Mouse (Mus musculus) heart, postnatal 10 days (tissue): ENCODE results near the gene Paqr6. TPM values are rescaled to one million over a fixed set of nuclear protein-coding genes. Genes with fewer than 3 reads are reported as not detected.
A peak's percentile ranks its signal among the peaks of the same experiment; 100 is the strongest.

ENCODE experiments used
- DNase-seq, 2 experiments: peaks; one replicate each; pipeline ENCODE4 v3.0.0; 2021
- intact Hi-C: fragments of 180-260 bp; cut with DNase I; formaldehyde crosslinking; loops from one replicate; pipeline ENCODE4 v1.15.1; 2025
- total RNA-seq, 2 experiments: library from RNA; stranded (reverse); gene quantifications; 2 replicates each; pipeline ENCODE4 v1.2.3; 2021

The Paqr6 gene
- 1 to 10 TPM in 1 of 2 experiments, under 1 TPM in 1; 0.35 to 1.3 TPM for total RNA-seq

DNA sequence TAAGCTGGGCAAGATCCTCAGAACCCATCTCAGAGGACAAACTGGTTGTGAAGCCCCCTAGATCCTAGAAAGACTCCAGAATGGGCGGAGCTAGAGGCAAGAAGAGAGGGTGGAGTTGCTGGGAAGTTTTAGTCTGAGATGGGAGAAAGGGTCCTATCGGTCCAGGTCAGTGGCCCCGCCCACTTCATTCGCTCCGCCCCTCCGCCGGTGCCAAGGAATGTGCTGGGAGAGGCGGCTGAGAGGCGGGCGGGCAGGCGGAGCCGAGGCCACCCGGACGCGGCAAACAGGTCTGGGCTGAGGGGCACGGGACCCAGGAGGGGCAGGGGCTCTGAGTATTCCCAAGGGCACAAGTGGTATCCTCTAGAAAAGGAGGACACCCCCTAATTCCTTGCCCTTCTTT, at the start of gene Paqr6:
Gene Paqr6 (plus strand): TSS at position 248 of the 400 bp plus-strand sequence.
- peak; percentile 68 to 78 for DNase-seq

DNA sequence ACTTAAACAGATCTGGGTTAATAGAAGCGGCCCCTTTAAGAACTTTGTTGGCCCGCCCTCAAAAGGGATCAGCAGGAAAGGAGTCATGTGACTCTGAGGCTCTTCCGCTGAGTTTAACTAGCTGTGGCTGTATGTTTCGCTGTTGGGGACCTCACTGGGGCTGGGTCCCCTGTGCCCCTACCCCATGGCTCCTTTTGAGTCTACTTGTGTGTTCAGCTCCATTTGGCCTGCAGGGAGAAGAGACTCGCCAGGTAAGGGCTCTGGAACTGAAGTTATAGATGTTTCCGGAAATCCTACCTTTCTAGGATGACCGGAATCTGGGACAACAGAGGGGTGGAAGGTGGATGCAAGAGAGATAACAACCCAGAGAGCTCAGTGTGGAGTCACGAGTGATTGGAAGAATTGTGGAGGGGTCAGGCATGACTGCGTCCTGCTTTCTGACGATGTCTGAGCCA, 39.4 kb upstream of the Paqr6 start, which contains the start of gene Glmp:
Gene Glmp (plus strand): TSS at position 73 of the 455 bp plus-strand sequence.
- intact Hi-C loops, result no loop called here
- peak; percentile 67 to 81 for DNase-seq

More for the DNA sequence above, at the start of gene Paqr6:
- intact Hi-C loops, result no loop called here

DNA sequence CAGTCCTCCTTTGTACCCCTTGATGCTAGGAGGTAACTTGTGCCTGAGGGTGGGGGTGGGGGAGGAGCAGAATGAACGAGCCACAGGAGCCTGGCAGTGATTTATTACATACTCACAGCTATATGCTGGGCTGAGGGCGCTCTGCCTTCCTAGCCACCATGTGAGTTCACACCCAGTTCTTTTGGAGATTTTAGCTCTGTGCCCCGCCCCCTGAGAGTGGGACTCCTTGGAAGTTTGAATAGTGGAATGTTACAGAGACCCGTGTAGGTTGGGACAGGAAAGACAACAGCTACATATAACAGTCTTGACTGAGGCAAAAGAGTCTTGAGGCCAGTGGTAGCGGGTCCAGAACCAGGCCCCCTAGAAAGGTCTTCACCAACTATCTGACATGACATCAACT, 35.4 kb upstream of the Paqr6 start:
- intact Hi-C loops, result no loop called here
- no peak for DNase-seq

DNA sequence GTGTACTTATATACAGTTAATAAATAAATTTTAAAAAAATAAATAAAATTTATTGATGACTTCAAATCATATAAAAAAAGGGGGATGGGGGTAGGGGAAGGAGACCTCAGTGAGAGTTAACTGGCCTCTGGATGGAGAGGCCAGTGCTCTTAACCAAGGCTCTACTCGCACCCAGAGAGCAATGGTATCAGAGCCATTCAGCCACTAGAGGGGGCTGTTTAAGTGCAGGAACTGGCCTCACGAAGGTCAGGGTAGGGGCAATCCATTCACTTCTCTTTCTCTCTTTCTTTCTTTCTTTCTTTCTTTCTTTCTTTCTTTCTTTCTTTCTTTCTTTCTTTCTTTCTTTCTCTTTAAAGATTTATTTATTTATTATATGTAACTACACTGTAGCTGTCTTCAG, 33.1 kb upstream of the Paqr6 start:
- intact Hi-C loops, result no loop called here
- DNase-seq, result peak; percentile 29 to 59

DNA sequence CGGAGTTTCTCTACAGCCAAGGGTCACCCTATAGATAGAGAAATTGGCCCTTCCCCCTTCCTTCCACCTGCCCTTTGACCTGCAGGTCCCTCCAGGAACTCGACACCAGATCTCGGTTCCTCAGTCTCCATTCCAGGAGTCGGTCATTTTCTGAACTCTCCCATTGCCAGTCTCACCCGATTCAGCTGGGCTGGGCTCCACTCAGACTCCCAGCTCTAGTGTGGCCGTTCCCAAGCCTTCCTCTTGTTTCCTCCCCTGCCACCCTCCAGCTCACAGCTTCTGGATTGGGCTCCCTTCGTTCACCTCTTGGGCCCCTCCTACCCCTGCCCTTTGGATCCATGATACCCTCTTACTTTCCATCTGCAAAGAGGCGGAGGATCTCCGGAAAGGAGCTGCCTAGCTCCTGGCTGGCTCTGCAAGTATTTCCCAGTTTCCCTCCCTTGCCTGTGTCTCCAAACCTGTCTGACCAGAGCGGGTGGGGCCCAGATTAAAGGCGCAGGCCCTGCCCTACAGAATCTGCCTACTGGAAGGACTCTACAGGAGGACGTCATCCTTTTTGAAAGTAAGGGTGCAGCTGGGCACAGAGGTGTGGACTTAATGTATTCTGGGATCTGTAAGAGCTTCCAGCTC, 30.2 kb upstream of the Paqr6 start:
- no peak for DNase-seq
- intact Hi-C loops, result no loop called here

DNA sequence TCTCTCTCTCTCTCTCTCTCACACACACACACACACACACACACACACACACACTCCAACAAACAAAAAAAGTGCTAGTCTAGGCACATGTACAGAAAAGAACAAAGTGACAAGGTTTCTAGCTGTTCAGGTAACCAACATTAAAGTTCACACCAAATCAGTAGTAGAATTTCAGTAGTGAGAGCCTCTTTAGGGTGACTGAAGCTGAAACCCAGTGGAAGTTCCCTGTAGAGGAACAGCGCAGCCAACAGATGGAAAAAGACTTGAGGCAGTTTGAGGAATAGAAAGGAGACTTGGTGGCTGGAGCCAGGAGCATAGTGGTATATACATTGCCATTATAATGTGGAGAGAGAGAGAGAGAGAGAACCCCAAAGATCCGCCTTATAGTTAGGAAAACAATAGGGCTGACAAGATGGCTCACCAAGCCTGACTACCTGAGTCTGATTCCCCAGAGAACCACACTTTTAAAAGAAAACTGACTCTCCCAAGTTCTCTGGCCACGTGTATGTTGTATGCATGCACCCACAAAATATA, 29.4 kb upstream of the Paqr6 start:
- DNase-seq, result no peak
- intact Hi-C loops, result no loop called here

DNA sequence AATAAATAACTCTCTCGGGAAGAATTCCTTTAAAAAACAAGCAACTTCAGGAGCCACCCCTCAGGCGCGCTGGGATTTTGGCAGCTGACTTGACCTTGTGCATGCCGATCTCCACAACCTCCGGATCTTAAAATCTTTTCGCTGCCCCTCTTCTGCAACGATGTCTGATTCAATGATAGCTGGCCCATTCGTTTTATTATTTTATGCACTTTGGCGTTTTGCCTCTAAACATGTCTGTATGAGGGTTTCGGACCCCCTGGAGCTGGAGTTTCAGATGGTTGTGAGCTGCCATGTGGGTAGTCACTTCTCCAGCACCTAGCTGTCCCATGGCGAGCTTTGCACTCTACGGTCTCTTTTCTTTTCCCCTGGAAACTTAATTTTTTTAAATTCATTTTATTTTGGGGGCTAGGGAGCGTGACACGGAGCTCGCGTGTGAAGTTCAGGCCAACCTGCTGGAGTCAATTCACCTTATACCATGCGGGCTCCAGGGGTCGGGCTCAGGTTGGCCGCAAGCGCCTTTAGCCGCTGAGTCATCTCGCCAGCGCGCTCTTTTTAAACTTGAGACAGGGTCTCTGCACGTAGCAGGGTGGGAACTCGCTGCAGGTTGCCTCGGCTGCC, 28.8 kb upstream of the Paqr6 start:
- peak in 1 of 2 experiments; percentile 48 for DNase-seq
- intact Hi-C loops, result no loop called here

DNA sequence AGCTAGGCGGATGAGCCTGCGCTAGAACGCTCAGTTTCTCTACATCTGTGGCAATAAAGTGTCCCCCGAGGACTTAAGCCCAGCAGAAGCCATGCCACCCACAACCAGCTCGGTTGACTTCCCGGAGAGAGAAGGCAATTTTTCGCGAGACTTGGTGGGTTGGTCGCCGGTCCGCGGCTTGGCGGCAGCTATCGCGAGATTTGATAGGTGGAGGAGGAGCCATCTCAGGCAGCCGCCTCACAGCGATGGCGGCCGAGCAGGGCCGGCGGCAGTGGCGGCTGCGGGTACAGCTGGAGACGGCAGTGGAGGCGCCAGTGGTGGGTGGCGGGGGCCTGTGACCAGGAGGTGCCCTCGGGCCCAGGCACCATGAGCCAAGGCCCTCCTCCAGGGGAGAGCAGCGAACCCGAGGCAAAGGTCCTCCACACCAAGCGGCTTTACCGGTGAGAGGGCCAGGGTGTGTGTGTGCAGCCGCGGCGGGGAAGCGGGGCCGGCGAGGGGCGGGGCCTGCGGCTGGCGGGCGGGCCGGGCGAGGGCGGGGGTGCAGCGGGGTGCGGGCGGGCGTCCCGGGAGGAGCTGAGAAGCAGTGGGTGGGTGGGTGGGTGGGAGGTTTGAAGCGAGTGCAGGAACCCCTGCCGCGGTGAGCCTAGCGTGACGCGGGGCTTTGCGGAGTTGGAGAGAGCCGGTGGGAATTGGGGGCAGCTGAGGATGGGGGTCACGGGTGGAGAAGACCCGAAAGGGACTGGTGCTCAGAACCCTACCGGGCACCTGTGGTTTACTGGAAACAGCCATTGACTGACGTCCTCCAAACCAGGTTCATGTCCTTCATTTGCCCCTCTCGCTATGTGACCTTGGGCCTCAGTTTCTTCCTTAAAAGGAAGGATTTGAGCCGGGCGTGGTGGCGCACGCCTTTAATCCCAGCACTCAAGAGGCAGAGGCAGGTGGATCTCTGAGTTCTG, 28.0 kb upstream of the Paqr6 start, which contains the start of the genes Tmem79 and Smg5:
Gene Tmem79 (minus strand): TSS at position 91 of the 956 bp plus-strand sequence.
Gene Smg5 (plus strand): TSS at position 203 of the 956 bp plus-strand sequence.
- intact Hi-C loops, result no loop called here
- peak; percentile 98 for DNase-seq

DNA sequence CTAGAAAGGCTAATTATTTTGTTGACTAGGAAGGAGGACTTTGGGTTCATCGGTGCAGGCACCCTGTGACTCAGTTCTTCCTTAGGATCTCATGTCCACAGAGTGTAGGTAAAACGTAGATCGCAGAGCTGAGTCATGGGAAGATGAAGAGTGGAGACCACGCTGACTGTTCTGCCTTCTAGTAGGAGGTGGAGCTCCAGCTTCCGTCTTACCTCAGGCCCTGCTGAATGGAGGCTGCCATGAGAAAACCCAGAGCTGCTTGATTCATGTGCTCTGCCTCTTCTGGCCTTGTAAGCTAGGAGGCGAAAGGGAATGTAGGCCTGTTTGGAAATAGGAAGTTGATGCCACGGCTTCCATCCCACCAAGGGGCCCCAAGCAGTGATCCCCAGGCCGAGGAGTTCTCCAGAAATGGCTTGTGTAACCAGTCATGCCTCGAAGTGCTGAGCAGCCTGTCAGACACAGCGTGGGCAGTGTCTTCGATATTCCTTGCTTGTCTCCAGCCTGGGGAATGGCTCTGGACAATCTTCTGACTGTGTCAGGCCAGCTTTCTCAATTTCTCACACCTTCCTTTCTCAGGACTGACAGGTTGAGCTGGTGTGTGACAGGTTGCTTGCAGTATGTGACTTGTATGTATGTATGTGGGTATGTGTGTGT, 26.9 kb upstream of the Paqr6 start:
- DNase-seq, result no peak
- intact Hi-C loops, result no loop called here

DNA sequence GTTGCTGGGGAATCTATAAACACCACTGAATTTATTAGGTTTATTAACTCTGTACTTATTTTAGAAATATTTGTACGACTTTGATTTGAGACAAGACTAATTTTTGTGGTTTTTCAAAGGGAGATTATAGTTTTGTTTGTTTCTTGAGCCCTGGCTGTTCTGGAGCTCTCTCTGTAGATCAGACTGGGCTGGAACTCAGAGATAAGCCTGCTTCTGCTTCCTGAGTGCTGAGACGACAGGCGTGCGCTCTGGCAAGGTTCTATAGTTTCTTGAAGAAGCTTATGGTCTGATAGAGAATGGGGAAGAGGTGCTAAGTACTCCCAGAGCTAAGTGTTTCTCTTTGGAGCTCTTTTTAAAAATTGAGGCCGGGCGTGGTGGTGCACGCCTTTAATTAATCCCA, 26.1 kb upstream of the Paqr6 start:
- no peak for DNase-seq
- intact Hi-C loops, result no loop called here

DNA sequence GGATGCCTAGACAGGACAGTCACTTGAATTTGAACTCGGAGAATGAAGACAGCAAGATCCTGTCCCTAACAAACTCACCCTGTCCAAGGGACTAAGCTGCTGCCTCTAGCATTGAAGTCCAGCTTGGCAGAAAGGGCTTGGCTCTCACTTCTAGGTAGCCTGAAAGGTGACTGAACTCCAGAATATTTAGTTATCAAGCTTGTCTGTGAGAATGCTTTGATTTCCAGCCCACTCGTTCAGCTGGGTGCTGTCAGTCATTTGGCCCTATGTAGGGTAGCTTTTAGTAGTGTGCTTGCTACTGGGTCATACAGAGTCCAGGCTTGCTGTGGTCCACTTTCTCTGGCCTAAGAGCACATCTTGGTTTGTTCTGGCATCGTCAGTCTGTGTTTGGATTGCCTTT, 25.4 kb upstream of the Paqr6 start:
- intact Hi-C loops, result no loop called here
- no peak for DNase-seq

DNA sequence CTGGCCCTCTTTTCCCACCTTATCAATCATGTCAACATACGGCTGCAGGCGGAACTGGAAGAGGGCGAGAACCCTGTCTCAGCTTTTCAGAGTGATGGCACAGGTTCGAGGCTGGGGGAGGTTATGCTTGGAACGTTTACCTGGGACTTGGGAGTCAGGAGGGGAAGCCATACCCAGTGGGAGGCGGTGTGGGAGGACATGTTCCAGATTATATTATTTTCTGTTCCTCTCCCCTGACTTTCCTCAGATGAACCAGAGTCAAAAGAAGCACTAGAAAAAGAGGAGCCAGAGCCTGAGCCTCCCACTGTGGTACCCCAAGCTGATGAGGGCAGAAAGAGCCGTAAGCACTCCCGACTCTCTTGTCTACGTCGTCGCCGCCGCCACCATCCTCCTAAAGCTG, 13.7 kb upstream of the Paqr6 start:
- DNase-seq, result no peak
- intact Hi-C loops, result no loop called here

DNA sequence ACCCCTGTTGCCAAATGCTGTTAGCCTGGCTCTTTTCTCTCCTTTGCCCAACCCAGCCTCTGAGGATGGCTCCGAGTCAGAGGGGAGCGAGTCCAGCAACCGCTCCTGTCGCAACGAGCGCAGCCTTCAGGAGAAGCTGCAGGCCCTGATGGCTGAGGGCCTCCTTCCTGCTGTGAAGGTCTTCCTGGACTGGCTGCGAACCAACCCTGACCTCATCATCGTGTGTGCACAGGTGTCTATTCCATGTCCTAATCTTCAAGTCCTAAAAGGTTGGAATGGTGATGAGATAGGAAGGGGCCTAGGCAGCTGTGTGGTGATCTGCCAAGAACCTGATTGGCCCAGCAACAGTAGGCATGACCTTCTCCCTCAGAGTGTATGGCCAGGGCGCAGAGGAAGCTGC, 11.5 kb upstream of the Paqr6 start:
- intact Hi-C loops, result no loop called here

DNA sequence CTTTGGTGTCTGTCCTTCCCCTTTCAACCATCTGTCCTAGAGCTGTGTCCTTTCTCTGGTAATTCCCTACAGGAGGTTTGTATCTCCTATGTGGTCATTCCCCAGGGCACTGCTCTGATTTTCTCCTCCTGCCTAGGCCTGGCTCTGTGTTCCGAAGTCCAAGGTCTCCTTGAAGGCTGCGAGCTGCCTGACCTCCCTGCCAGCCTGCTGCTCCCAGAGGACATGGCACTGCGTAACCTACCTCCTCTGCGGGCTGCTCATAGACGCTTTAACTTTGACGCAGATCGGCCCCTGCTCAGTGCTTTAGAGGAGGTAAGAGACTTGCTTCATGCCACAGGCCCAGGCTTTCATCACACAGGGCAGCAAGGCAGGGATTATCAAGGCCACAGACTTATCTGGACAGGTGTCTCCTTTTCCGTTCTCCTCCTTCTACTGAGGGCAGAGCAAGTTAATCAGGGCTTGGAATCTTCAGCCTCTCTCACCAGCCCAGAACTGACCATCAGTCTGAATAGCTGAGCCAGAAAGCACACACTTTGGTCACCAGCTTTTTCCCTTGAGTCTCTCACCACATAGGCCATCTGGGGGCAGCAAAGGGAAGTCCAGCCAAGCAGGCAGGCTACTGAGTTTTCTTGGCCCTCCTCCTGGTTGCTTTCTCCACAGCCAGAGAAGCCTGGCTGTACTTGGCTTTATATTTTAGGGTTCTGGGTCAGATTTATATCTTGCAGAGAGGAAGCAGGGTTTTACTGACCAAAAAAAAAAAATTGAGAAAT, 9.8 kb upstream of the Paqr6 start:
- no peak for DNase-seq
- intact Hi-C loops, result no loop called here

More for the DNA sequence above, 11.5 kb upstream of the Paqr6 start:
- DNase-seq, result no peak

DNA sequence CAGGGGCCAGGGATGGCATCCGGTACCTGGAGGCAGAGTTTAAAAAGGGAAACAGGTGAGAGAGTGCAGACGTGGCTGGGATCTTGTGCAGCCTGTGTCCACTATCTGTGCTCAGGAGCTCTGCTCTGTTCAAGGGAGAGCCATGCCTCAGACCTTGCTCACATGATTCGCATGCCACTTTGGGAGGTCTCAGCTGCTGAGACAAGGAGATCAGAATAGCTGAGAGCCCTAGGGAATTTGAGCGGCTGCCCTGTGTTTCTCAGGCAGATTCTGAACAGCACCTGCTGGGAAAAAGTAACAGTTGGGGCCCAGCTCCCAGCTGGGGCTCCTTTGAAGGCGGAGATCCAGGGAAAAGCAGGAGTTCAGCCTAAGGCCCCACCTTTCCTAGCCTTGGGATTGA, 4.8 kb upstream of the Paqr6 start:
- intact Hi-C loops, result no loop called here
- no peak for DNase-seq

DNA sequence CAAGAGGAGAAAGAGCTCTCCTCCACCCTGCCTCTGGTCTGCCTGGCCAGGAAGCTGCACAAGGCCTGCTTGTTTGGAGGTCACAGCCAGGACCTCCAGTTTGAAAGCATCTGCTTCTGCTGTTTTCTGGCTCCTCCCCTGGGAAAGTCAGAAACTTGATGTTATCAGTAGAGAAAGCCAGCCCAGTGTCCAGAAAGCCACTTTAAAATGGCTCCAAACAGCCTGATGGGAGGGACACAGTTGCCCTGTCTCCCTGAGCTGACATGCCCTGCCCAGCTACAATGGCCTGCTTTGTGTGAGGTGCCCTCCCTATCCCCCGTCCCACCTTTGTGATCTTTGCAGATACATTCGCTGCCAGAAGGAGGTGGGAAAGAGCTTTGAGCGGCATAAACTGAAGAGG, 4.4 kb upstream of the Paqr6 start:
- intact Hi-C loops, result no loop called here
- no peak for DNase-seq

DNA sequence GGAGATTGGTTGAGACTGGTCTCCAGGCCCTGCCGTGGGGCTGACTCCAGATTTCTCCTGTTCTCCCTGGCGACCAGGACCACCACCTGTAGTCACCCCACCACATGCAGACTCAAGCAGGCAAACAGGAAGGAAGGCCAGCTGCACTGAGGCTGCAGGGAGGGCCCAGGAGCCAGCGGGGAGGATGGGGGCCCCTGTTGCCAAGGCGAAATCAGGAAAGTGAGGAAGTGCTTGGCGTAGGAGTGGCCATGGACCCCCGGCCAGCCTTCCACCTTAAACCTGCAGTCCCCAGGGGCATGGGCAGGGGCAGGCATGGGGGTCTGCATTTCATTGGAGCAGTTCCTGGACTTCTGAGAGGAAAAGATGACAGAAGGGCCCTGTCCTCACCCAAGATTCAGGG, 3.3 kb upstream of the Paqr6 start:
- DNase-seq, result no peak
- intact Hi-C loops, result no loop called here

DNA sequence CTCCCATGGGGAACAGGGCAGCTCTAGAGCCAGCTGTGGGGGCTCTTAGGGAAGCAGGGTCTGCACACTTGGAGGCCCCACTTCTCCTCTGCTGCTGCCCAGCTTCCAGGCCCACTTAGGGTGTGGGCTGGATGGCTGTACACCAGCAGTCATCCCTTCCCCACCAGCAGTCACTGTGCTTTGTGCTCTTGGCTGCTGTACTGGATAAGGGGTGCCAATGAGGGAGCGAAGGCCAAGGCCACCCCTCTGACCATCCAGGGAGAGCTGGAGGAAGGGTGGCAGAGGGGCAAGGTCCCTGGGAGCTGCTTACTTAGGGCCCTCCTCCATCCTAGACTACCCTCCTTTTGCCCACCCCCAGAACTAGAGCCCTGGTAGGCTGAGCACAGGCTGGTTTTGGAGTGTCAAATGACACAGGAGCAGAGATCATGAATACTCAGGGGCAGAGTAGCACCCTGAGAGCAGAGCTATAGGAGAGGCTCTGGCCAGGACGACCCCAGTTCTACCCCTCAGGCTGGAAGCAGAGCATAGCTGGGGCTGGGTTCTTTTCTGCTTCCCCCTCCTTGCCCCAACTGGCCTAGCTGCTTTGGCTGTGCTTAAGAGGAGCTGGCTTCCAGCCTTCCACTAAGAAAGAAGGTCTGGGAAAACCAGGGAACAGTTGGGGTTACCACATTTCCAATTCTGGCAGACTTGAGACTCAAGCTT, 2.6 kb upstream of the Paqr6 start:
- intact Hi-C loops, result no loop called here
- no peak for DNase-seq

DNA sequence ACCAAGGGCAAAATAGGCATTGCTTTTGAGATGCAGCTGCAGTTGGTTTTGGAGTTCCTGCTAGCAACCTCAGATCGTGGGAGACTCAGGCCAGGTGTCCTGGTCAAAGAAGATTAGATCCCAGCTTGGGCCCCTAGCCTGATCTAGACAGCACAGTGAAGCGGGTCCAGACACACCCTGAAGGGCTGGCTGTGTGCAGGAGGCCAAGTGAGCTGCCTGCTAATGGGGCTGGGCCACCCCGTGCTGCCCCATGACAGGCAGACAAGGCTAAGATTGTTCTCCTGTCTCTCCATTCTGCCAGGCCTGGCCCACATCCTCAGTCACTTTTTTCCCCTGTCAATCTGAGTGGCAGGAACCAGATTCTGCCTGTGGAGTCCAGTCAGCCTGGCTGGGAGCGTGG, 684 bp upstream of the Paqr6 start:
- intact Hi-C loops, result no loop called here
- no peak for DNase-seq
